Mouse (Mus musculus): ENCODE results near the gene Tns1. TPM values are rescaled to one million over a fixed set of nuclear protein-coding genes. Genes with fewer than 3 reads are reported as not detected.

Gene Tns1
- polyA plus RNA-seq, 1 experiment from 2014 or later: 39.4 TPM

- peak overlapping the region; percentile 85 for H3K27ac ChIP-seq
- H3K4me2 ChIP-seq (replicated peaks): peak overlapping the region; percentile 91
- peak overlapping the region; percentile 37 for H3K4me3 ChIP-seq
- H3K27me3 ChIP-seq: no peaks in the 10 kb centered on the region
- peaks cover 33% of the 10 kb centered on the region for H3K4me1 ChIP-seq
- ATAC-seq (ENCODE audit: insufficient number of reproducible peaks, insufficient read depth, low FRiP score, low TSS enrichment): peak; percentile 76
- H3K9me3 ChIP-seq: no peaks in the 10 kb centered on the region
- peak overlapping the region; percentile 65 for H3K9ac ChIP-seq
- WGBS: 5% methylated on average over 39 of the region's 41 CpGs
- H3K36me3 ChIP-seq: peaks cover 1% of the 10 kb centered on the region; the same call in 1 of the 2 replicates
Measured at GRCm38 (mm10) chr1:74068366-74069084, 55.7 kb downstream of the Tns1 start.

DNA sequence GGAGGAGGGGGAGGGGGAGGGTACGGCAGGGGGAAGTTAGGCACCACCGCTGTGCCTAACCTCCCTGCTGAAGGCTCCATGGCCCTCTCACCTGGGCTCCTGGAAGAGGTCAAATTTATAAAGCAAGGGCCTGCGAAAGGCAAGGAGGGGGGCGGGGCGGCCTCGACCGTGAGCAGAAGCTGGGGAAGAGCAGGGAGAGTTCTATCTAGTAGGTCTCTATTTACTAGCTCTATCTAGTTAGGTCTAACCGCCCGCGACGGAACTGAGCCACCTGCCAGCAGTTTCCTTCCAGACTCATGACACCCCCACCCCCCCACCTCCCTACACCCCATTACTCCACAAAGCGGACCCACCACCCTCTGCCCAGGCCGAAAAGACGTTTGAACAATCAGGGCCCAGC lies 56.4 kb downstream of the Tns1 start:
- H3K27me3 ChIP-seq: no peaks in the 10 kb centered on the region
- no peak for ATAC-seq (ENCODE audit: insufficient number of reproducible peaks, insufficient read depth, low FRiP score, low TSS enrichment)
- H3K4me3 ChIP-seq: peak overlapping the region; percentile 37
- H3K36me3 ChIP-seq: peaks cover 6% of the 10 kb centered on the region; the same call in 1 of the 2 replicates
- H3K9me3 ChIP-seq: no peaks in the 10 kb centered on the region
- peak overlapping the region; percentile 85; the same call in 1 of the 2 replicates for H3K27ac ChIP-seq
- peak overlapping the region; percentile 65 for H3K9ac ChIP-seq
- peaks cover 33% of the 10 kb centered on the region for H3K4me1 ChIP-seq
- 22% methylated on average over 14 of the region's 14 CpGs for WGBS
- peak overlapping the region; percentile 91 for H3K4me2 ChIP-seq (replicated peaks)

DNA sequence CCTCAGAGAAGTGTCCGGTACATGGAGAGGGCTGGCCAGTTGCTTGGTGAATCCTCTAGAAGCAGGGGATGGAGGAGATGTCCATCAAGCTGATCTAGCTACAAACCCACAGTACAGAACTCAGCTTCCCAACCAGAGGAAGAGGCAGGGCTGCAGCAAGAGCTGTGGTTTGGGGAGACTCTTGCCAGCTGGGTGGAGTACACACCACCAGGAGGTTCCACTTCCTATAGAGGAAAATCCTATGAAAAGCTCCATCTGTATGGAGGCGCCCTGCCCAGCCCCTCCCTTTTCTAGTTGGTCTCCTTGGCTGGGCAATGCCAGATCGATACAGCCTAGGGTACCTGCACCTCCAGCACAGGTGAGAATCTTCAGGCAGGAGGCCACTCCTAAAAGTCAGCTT lies 57.7 kb downstream of the Tns1 start:
- H3K4me3 ChIP-seq: no peak overlapping the region
- 84% methylated on average over 3 of the region's 3 CpGs for WGBS
- H3K4me2 ChIP-seq (replicated peaks): no peak overlapping the region
- no peak for ATAC-seq (ENCODE audit: insufficient number of reproducible peaks, insufficient read depth, low FRiP score, low TSS enrichment)
- H3K9ac ChIP-seq: no peak overlapping the region
- no peaks in the 10 kb centered on the region for H3K27me3 ChIP-seq
- H3K36me3 ChIP-seq: peaks cover 6% of the 10 kb centered on the region; the same call in 1 of the 2 replicates
- peaks cover 33% of the 10 kb centered on the region for H3K4me1 ChIP-seq
- no peaks in the 10 kb centered on the region for H3K9me3 ChIP-seq
- H3K27ac ChIP-seq: no peak overlapping the region

GRCm38 (mm10) chr1:74066061-74066460 lies 58.2 kb downstream of the Tns1 start:
- Histone ChIP-seq H3K9ac (no peak overlapping the region), H3K9me3 (no peaks in the 10 kb centered on the region), H3K36me3 (peaks cover 6% of the 10 kb centered on the region; the same call in 1 of the 2 replicates), H3K4me3 (no peak overlapping the region), H3K27me3 (no peaks in the 10 kb centered on the region), H3K4me2 (replicated peaks) (no peak overlapping the region), H3K27ac (no peak overlapping the region), H3K4me1 (peaks cover 33% of the 10 kb centered on the region)
- ATAC-seq (ENCODE audit: insufficient number of reproducible peaks, insufficient read depth, low FRiP score, low TSS enrichment): no peak
- 79% methylated on average over 5 of the region's 5 CpGs for WGBS

- Histone ChIP-seq H3K36me3 (peaks cover 6% of the 10 kb centered on the region; the same call in 1 of the 2 replicates), H3K27me3 (no peaks in the 10 kb centered on the region), H3K9me3 (no peaks in the 10 kb centered on the region), H3K9ac (no peak overlapping the region), H3K4me3 (no peak overlapping the region), H3K27ac (peak overlapping the region; percentile 64), H3K4me1 (peaks cover 16% of the 10 kb centered on the region), H3K4me2 (replicated peaks) (no peak overlapping the region)
- 71% methylated on average over 6 of the region's 6 CpGs for WGBS
- no peak for ATAC-seq (ENCODE audit: insufficient number of reproducible peaks, insufficient read depth, low FRiP score, low TSS enrichment)
Measured at GRCm38 (mm10) chr1:74060046-74060445, 64.2 kb downstream of the Tns1 start.

- no peak overlapping the region for H3K9ac ChIP-seq
- peaks cover 21% of the 10 kb centered on the region for H3K4me1 ChIP-seq
- no peaks in the 10 kb centered on the region for H3K9me3 ChIP-seq
- peaks cover 6% of the 10 kb centered on the region; the same call in 1 of the 2 replicates for H3K36me3 ChIP-seq
- ATAC-seq (ENCODE audit: insufficient number of reproducible peaks, insufficient read depth, low FRiP score, low TSS enrichment): peak; percentile 52
- WGBS: 76% methylated on average over 5 of the region's 5 CpGs
- H3K27me3 ChIP-seq: no peaks in the 10 kb centered on the region
- peak overlapping the region; percentile 64 for H3K27ac ChIP-seq
- no peak overlapping the region for H3K4me2 ChIP-seq (replicated peaks)
- H3K4me3 ChIP-seq: no peak overlapping the region
Measured at GRCm38 (mm10) chr1:74059552-74059951, 64.7 kb downstream of the Tns1 start.

GRCm38 (mm10) chr1:74058771-74059170 lies 65.5 kb downstream of the Tns1 start:
- ATAC-seq (ENCODE audit: insufficient number of reproducible peaks, insufficient read depth, low FRiP score, low TSS enrichment): no peak
- H3K9ac ChIP-seq: no peak overlapping the region
- no peaks in the 10 kb centered on the region for H3K9me3 ChIP-seq
- no peak overlapping the region for H3K27ac ChIP-seq
- no peak overlapping the region for H3K4me2 ChIP-seq (replicated peaks)
- no peaks in the 10 kb centered on the region for H3K27me3 ChIP-seq
- no peak overlapping the region for H3K4me3 ChIP-seq
- peaks cover 29% of the 10 kb centered on the region for H3K4me1 ChIP-seq
- WGBS: 89% methylated on average over 4 of the region's 4 CpGs
- H3K36me3 ChIP-seq: peaks cover 6% of the 10 kb centered on the region; the same call in 1 of the 2 replicates

GRCm38 (mm10) chr1:74058309-74058708 lies 65.9 kb downstream of the Tns1 start:
- Histone ChIP-seq H3K9me3 (no peaks in the 10 kb centered on the region), H3K4me1 (peaks cover 33% of the 10 kb centered on the region), H3K27ac (no peak overlapping the region), H3K27me3 (no peaks in the 10 kb centered on the region), H3K36me3 (peaks cover 2% of the 10 kb centered on the region; the same call in 1 of the 2 replicates), H3K4me3 (no peak overlapping the region), H3K4me2 (replicated peaks) (no peak overlapping the region), H3K9ac (no peak overlapping the region)
- ATAC-seq (ENCODE audit: insufficient number of reproducible peaks, insufficient read depth, low FRiP score, low TSS enrichment): no peak
- 71% methylated on average over 4 of the region's 4 CpGs for WGBS

- 71% methylated on average over 5 of the region's 5 CpGs for WGBS
- Histone ChIP-seq H3K36me3 (no peaks in the 10 kb centered on the region), H3K4me1 (peaks cover 41% of the 10 kb centered on the region)
Measured at GRCm38 (mm10) chr1:74057501-74057900, 66.7 kb downstream of the Tns1 start.

GRCm38 (mm10) chr1:74055552-74055951 lies 68.7 kb downstream of the Tns1 start:
- WGBS: 86% methylated on average over 4 of the region's 4 CpGs
- Histone ChIP-seq H3K27ac (no peak overlapping the region), H3K9ac (no peak overlapping the region), H3K9me3 (no peaks in the 10 kb centered on the region), H3K4me3 (no peak overlapping the region), H3K4me2 (replicated peaks) (no peak overlapping the region), H3K36me3 (no peaks in the 10 kb centered on the region), H3K27me3 (no peaks in the 10 kb centered on the region), H3K4me1 (peaks cover 53% of the 10 kb centered on the region)
- ATAC-seq (ENCODE audit: insufficient number of reproducible peaks, insufficient read depth, low FRiP score, low TSS enrichment): no peak

More at GRCm38 (mm10) chr1:74057501-74057900, 66.7 kb downstream of the Tns1 start:
- no peak for ATAC-seq (ENCODE audit: insufficient number of reproducible peaks, insufficient read depth, low FRiP score, low TSS enrichment)
- H3K4me3 ChIP-seq: no peak overlapping the region
- H3K27me3 ChIP-seq: no peaks in the 10 kb centered on the region
- H3K27ac ChIP-seq: no peak overlapping the region
- H3K9ac ChIP-seq: no peak overlapping the region
- H3K4me2 ChIP-seq (replicated peaks): no peak overlapping the region
- H3K9me3 ChIP-seq: no peaks in the 10 kb centered on the region

- Histone ChIP-seq H3K27me3 (no peaks in the 10 kb centered on the region), H3K27ac (peak overlapping the region; percentile 63; the same call in 1 of the 2 replicates), H3K36me3 (no peaks in the 10 kb centered on the region), H3K9ac (no peak overlapping the region), H3K4me1 (peaks cover 45% of the 10 kb centered on the region), H3K4me3 (no peak overlapping the region), H3K9me3 (no peaks in the 10 kb centered on the region), H3K4me2 (replicated peaks) (no peak overlapping the region)
- 65% methylated on average over 3 of the region's 3 CpGs for WGBS
- ATAC-seq (ENCODE audit: insufficient number of reproducible peaks, insufficient read depth, low FRiP score, low TSS enrichment): no peak
Measured at GRCm38 (mm10) chr1:74054471-74054870, 69.8 kb downstream of the Tns1 start.

DNA sequence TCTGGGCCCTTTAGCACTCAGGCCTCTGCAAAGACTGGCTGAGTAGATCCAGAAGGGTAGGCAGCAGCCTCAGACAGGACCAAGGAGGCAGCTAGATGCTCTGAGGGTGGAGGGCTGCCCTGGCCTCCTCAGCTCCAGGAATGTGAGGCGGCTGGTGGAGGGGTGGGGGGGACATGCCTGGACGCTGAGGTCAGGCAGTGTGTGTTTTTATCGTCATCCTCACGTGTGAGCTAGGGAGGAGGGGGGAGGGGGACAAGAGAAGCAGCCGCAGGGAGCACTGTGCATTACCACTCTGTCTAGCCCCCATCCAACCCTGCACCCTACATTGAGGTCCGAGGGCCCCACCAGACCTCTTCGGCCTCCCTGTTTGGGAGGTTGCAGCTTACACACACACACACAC lies 70.2 kb downstream of the Tns1 start:
- no peaks in the 10 kb centered on the region for H3K36me3 ChIP-seq
- H3K9ac ChIP-seq: no peak overlapping the region
- H3K9me3 ChIP-seq: no peaks in the 10 kb centered on the region
- peak; percentile 77; the same call in 1 of the 2 replicates for ATAC-seq (ENCODE audit: insufficient number of reproducible peaks, insufficient read depth, low FRiP score, low TSS enrichment)
- H3K27ac ChIP-seq: peak overlapping the region; percentile 63; the same call in 1 of the 2 replicates
- H3K4me2 ChIP-seq (replicated peaks): no peak overlapping the region
- WGBS: 29% methylated on average over 7 of the region's 7 CpGs
- H3K4me1 ChIP-seq: peaks cover 44% of the 10 kb centered on the region
- no peaks in the 10 kb centered on the region for H3K27me3 ChIP-seq
- no peak overlapping the region for H3K4me3 ChIP-seq

Measured in embryonic facial prominence, embryonic 12.5 days (tissue).